Mouse (Mus musculus): ENCODE data around the gene Chn1. TPM values are rescaled to one million over a fixed set of nuclear protein-coding genes. Genes with fewer than 3 reads are reported as not detected.

Gene Chn1
- polyA plus RNA-seq, 1 experiment from 2014 or later: 30.4 TPM

- no peak overlapping the region for H3K4me2 ChIP-seq (ENCODE audit: low read length)
- H3K27me3 ChIP-seq (ENCODE audit: control insufficient read depth, insufficient read depth, low read length): no peaks in the 10 kb centered on the region
- ATAC-seq (ENCODE audit: insufficient number of reproducible peaks, insufficient read depth, low FRiP score, low read depth): no peak
- WGBS: 42% methylated on average over 3 of the region's 3 CpGs
- 0 out of 4 replicates have a peak, but pooled peaks cover 0 to 4% of the 10 kb centered on the region in 2 experiments for H3K4me1 ChIP-seq (ENCODE audit: control insufficient read depth in 2 of 2, insufficient read depth in 2 of 2, low read length in 2 of 2)
- no peaks in the 10 kb centered on the region for H3K9me3 ChIP-seq (ENCODE audit: control insufficient read depth, low read length)
- H3K27ac ChIP-seq (replicated peaks in 1 of 2; ENCODE audit: control insufficient read depth in 1 of 2, insufficient read depth in 1 of 2, low read depth in 2 of 2, low read length in 2 of 2): no peak overlapping the region
- H3K36me3 ChIP-seq (ENCODE audit: control insufficient read depth, insufficient read depth, low read length): no peaks in the 10 kb centered on the region
- H3K4me3 ChIP-seq (ENCODE audit: control insufficient read depth in 1 of 2, insufficient read depth in 1 of 2, low read depth in 1 of 2, low read length in 2 of 2): no peak overlapping the region
- H3K9ac ChIP-seq (ENCODE audit: low read length): no peak overlapping the region
Observed at GRCm38 (mm10) chr2:73745647-73746374, 29.3 kb downstream of the Chn1 start.

GRCm38 (mm10) chr2:73741286-73741685 lies 33.9 kb downstream of the Chn1 start:
- H3K4me3 ChIP-seq (ENCODE audit: control insufficient read depth in 1 of 2, insufficient read depth in 1 of 2, low read depth in 1 of 2, low read length in 2 of 2): no peak overlapping the region
- WGBS: 87% methylated on average over 3 of the region's 3 CpGs
- H3K9ac ChIP-seq (ENCODE audit: low read length): no peak overlapping the region
- H3K27ac ChIP-seq (replicated peaks in 1 of 2; ENCODE audit: control insufficient read depth in 1 of 2, insufficient read depth in 1 of 2, low read depth in 2 of 2, low read length in 2 of 2): no peak overlapping the region
- no peak overlapping the region for H3K4me2 ChIP-seq (ENCODE audit: low read length)
- H3K4me1 ChIP-seq (ENCODE audit: control insufficient read depth in 2 of 2, insufficient read depth in 2 of 2, low read length in 2 of 2): peaks cover 2 to 5% of the 10 kb centered on the region in 2 experiments; a peak in 1 of 4 replicates
- no peaks in the 10 kb centered on the region for H3K36me3 ChIP-seq (ENCODE audit: control insufficient read depth, insufficient read depth, low read length)
- ATAC-seq (ENCODE audit: insufficient number of reproducible peaks, insufficient read depth, low FRiP score, low read depth): no peak
- H3K27me3 ChIP-seq (ENCODE audit: control insufficient read depth, insufficient read depth, low read length): no peaks in the 10 kb centered on the region
- H3K9me3 ChIP-seq (ENCODE audit: control insufficient read depth, low read length): no peaks in the 10 kb centered on the region

- H3K4me3 ChIP-seq (ENCODE audit: control insufficient read depth in 1 of 2, insufficient read depth in 1 of 2, low read depth in 1 of 2, low read length in 2 of 2): no peak overlapping the region
- H3K4me2 ChIP-seq (ENCODE audit: low read length): no peak overlapping the region
- H3K27ac ChIP-seq (replicated peaks in 1 of 2; ENCODE audit: control insufficient read depth in 1 of 2, insufficient read depth in 1 of 2, low read depth in 2 of 2, low read length in 2 of 2): no peak overlapping the region
- no peaks in the 10 kb centered on the region for H3K27me3 ChIP-seq (ENCODE audit: control insufficient read depth, insufficient read depth, low read length)
- no peaks in the 10 kb centered on the region for H3K36me3 ChIP-seq (ENCODE audit: control insufficient read depth, insufficient read depth, low read length)
- no peaks in the 10 kb centered on the region for H3K9me3 ChIP-seq (ENCODE audit: control insufficient read depth, low read length)
- no peak overlapping the region for H3K9ac ChIP-seq (ENCODE audit: low read length)
- ATAC-seq (ENCODE audit: insufficient number of reproducible peaks, insufficient read depth, low FRiP score, low read depth): no peak
- 51% methylated on average over 2 of the region's 2 CpGs for WGBS
- H3K4me1 ChIP-seq (ENCODE audit: control insufficient read depth in 2 of 2, insufficient read depth in 2 of 2, low read length in 2 of 2): peaks cover 6 to 16% of the 10 kb centered on the region in 2 experiments; a peak in 3 of 4 replicates
Observed at GRCm38 (mm10) chr2:73727868-73728267, 47.3 kb downstream of the Chn1 start.

- no peaks in the 10 kb centered on the region for H3K36me3 ChIP-seq (ENCODE audit: control insufficient read depth, insufficient read depth, low read length)
- no peak overlapping the region; a peak in 1 of 4 replicates for H3K27ac ChIP-seq (replicated peaks in 1 of 2; ENCODE audit: control insufficient read depth in 1 of 2, insufficient read depth in 1 of 2, low read depth in 2 of 2, low read length in 2 of 2)
- WGBS: 4% methylated on average over 3 of the region's 3 CpGs
- no peaks in the 10 kb centered on the region for H3K27me3 ChIP-seq (ENCODE audit: control insufficient read depth, insufficient read depth, low read length)
- ATAC-seq (ENCODE audit: insufficient number of reproducible peaks, insufficient read depth, low FRiP score, low read depth): no peak
- H3K9ac ChIP-seq (ENCODE audit: low read length): no peak overlapping the region
- no peak overlapping the region for H3K4me3 ChIP-seq (ENCODE audit: control insufficient read depth in 1 of 2, insufficient read depth in 1 of 2, low read depth in 1 of 2, low read length in 2 of 2)
- H3K9me3 ChIP-seq (ENCODE audit: control insufficient read depth, low read length): no peaks in the 10 kb centered on the region
- peaks cover 10 to 23% of the 10 kb centered on the region in 2 experiments for H3K4me1 ChIP-seq (ENCODE audit: control insufficient read depth in 2 of 2, insufficient read depth in 2 of 2, low read length in 2 of 2)
- H3K4me2 ChIP-seq (ENCODE audit: low read length): peak overlapping the region; percentile 31
Observed at GRCm38 (mm10) chr2:73724934-73725333, 50.2 kb downstream of the Chn1 start.

GRCm38 (mm10) chr2:73721821-73722220 lies 53.3 kb downstream of the Chn1 start:
- no peaks in the 10 kb centered on the region for H3K36me3 ChIP-seq (ENCODE audit: control insufficient read depth, insufficient read depth, low read length)
- H3K4me2 ChIP-seq (ENCODE audit: low read length): peak overlapping the region; percentile 16; the same call in 1 of the 2 replicates
- H3K4me1 ChIP-seq (ENCODE audit: control insufficient read depth in 2 of 2, insufficient read depth in 2 of 2, low read length in 2 of 2): peaks cover 10 to 23% of the 10 kb centered on the region in 2 experiments
- 22% methylated on average over 4 of the region's 4 CpGs for WGBS
- H3K9me3 ChIP-seq (ENCODE audit: control insufficient read depth, low read length): no peaks in the 10 kb centered on the region
- H3K27me3 ChIP-seq (ENCODE audit: control insufficient read depth, insufficient read depth, low read length): no peaks in the 10 kb centered on the region
- no peak overlapping the region; a peak in 1 of 4 replicates for H3K27ac ChIP-seq (replicated peaks in 1 of 2; ENCODE audit: control insufficient read depth in 1 of 2, insufficient read depth in 1 of 2, low read depth in 2 of 2, low read length in 2 of 2)
- no peak for ATAC-seq (ENCODE audit: insufficient number of reproducible peaks, insufficient read depth, low FRiP score, low read depth)
- H3K9ac ChIP-seq (ENCODE audit: low read length): no peak overlapping the region
- no peak overlapping the region for H3K4me3 ChIP-seq (ENCODE audit: control insufficient read depth in 1 of 2, insufficient read depth in 1 of 2, low read depth in 1 of 2, low read length in 2 of 2)

GRCm38 (mm10) chr2:73712481-73712880 lies 62.7 kb downstream of the Chn1 start:
- Histone ChIP-seq H3K4me3 (ENCODE audit: control insufficient read depth in 1 of 2, insufficient read depth in 1 of 2, low read depth in 1 of 2, low read length in 2 of 2) (no peak overlapping the region), H3K4me2 (ENCODE audit: low read length) (no peak overlapping the region), H3K4me1 (ENCODE audit: control insufficient read depth in 2 of 2, insufficient read depth in 2 of 2, low read length in 2 of 2) (no peaks in the 10 kb centered on the region), H3K36me3 (ENCODE audit: control insufficient read depth, insufficient read depth, low read length) (no peaks in the 10 kb centered on the region), H3K27me3 (ENCODE audit: control insufficient read depth, insufficient read depth, low read length) (no peaks in the 10 kb centered on the region), H3K27ac (replicated peaks in 1 of 2; ENCODE audit: control insufficient read depth in 1 of 2, insufficient read depth in 1 of 2, low read depth in 2 of 2, low read length in 2 of 2) (no peak overlapping the region), H3K9me3 (ENCODE audit: control insufficient read depth, low read length) (no peaks in the 10 kb centered on the region), H3K9ac (ENCODE audit: low read length) (no peak overlapping the region)
- ATAC-seq (ENCODE audit: insufficient number of reproducible peaks, insufficient read depth, low FRiP score, low read depth): no peak

- Histone ChIP-seq H3K9me3 (ENCODE audit: control insufficient read depth, low read length) (no peaks in the 10 kb centered on the region), H3K4me3 (ENCODE audit: control insufficient read depth in 1 of 2, insufficient read depth in 1 of 2, low read depth in 1 of 2, low read length in 2 of 2) (no peak overlapping the region), H3K9ac (ENCODE audit: low read length) (no peak overlapping the region), H3K36me3 (ENCODE audit: control insufficient read depth, insufficient read depth, low read length) (no peaks in the 10 kb centered on the region; the same call in 1 of the 2 replicates), H3K27ac (replicated peaks in 1 of 2; ENCODE audit: control insufficient read depth in 1 of 2, insufficient read depth in 1 of 2, low read depth in 2 of 2, low read length in 2 of 2) (no peak overlapping the region), H3K27me3 (ENCODE audit: control insufficient read depth, insufficient read depth, low read length) (no peaks in the 10 kb centered on the region), H3K4me2 (ENCODE audit: low read length) (no peak overlapping the region), H3K4me1 (ENCODE audit: control insufficient read depth in 2 of 2, insufficient read depth in 2 of 2, low read length in 2 of 2) (no peaks in the 10 kb centered on the region; a peak in 2 of 4 replicates)
- 61% methylated on average over 4 of the region's 4 CpGs for WGBS
- no peak for ATAC-seq (ENCODE audit: insufficient number of reproducible peaks, insufficient read depth, low FRiP score, low read depth)
Observed at GRCm38 (mm10) chr2:73693045-73693444, 82.1 kb downstream of the Chn1 start.
